Mouse (Mus musculus) urinary bladder, postnatal 36 days (tissue): Measurements from ENCODE around the gene Ly6c1.
"Not testable (repeated sequence)": the region's sequence is repeated elsewhere in the genome, so short reads cannot be mapped to it uniquely, and the experiment has no call there.

Experiments
- DNase-seq, 2 experiments: peaks; one replicate each; pipeline ENCODE4 v3.0.0; 2022; ENCODE audit warnings: low spot score in 2 of 2, mixed read lengths in 1 of 2

Gene Ly6c1

GRCm38 (mm10) chr15:75048642-75049261 lies at the start of gene Ly6c1:
Gene Ly6c1, minus strand, starts transcription at chr15:75048830.
- DNase-seq: peak in 1 of 2 experiments; percentile 25

GRCm38 (mm10) chr15:75088041-75088440 lies 39.4 kb upstream of the Ly6c1 start:
- DNase-seq: not testable (repeated sequence)

GRCm38 (mm10) chr15:75069965-75070364 lies 21.3 kb upstream of the Ly6c1 start:
- DNase-seq: no peak

- peak; percentile 50 to 60 for DNase-seq
Measured at GRCm38 (mm10) chr15:75062030-75062574, 13.5 kb upstream of the Ly6c1 start.

GRCm38 (mm10) chr15:75060505-75060904 lies 11.9 kb upstream of the Ly6c1 start:
- peak in 1 of 2 experiments; percentile 28 for DNase-seq

GRCm38 (mm10) chr15:75055985-75056384 lies 7.4 kb upstream of the Ly6c1 start:
- no peak for DNase-seq

- DNase-seq: not testable (repeated sequence)
Measured at GRCm38 (mm10) chr15:75055425-75055824, 6.8 kb upstream of the Ly6c1 start.

GRCm38 (mm10) chr15:75052414-75052813 lies 3.8 kb upstream of the Ly6c1 start:
- not testable (repeated sequence) for DNase-seq

- DNase-seq: not testable (repeated sequence)
Measured at GRCm38 (mm10) chr15:75051141-75051540, 2.5 kb upstream of the Ly6c1 start.

GRCm38 (mm10) chr15:75050593-75050992 lies 2.0 kb upstream of the Ly6c1 start:
- not testable (repeated sequence) for DNase-seq

- DNase-seq: peak in 1 of 2 experiments; percentile 15
Measured at GRCm38 (mm10) chr15:75049811-75050210, 1.2 kb upstream of the Ly6c1 start.

- not testable (repeated sequence) for DNase-seq
Measured at GRCm38 (mm10) chr15:75047970-75048320, 685 bp downstream of the Ly6c1 start.

- not testable (repeated sequence) for DNase-seq
Measured at GRCm38 (mm10) chr15:75047313-75047969, 1.2 kb downstream of the Ly6c1 start.

GRCm38 (mm10) chr15:75045501-75045900 lies 3.1 kb downstream of the Ly6c1 start:
- not testable (repeated sequence) for DNase-seq

GRCm38 (mm10) chr15:75021020-75021759 lies 27.4 kb downstream of the Ly6c1 start:
- DNase-seq: not testable (repeated sequence)

- not testable (repeated sequence) for DNase-seq
Measured at GRCm38 (mm10) chr15:75019446-75019845, 29.2 kb downstream of the Ly6c1 start.
